Mouse (Mus musculus) testis, adult 2 months (tissue): ENCODE data around the gene Trpm7. TPM values are rescaled to one million over a fixed set of nuclear protein-coding genes. Genes with fewer than 3 reads are reported as not detected.

Experiments
- H3K27ac ChIP-seq: fragments of 200-500 bp; 2 replicates; pipeline ENCODE4 v1.5.1; 2012; ENCODE audit warnings: low read depth, low read length; ENCODE audit not compliant: control insufficient read depth, insufficient read depth
- H3K27me3 ChIP-seq: fragments of 200-500 bp; 2 replicates; pipeline ENCODE4 v1.6.1; 2012; ENCODE audit warnings: mild to moderate bottlenecking, low read length, moderate library complexity; ENCODE audit not compliant: control insufficient read depth, insufficient read depth
- H3K36me3 ChIP-seq: fragments of 200-500 bp; 2 replicates; pipeline ENCODE4 v1.6.1; 2012; ENCODE audit warnings: mild to moderate bottlenecking, low read length; ENCODE audit not compliant: control insufficient read depth, insufficient read depth
- H3K4me1 ChIP-seq: fragments of 200-500 bp; 2 replicates; pipeline ENCODE4 v1.6.1; 2012; ENCODE audit warnings: low read length; ENCODE audit not compliant: control insufficient read depth, insufficient read depth
- H3K4me3 ChIP-seq: fragments of 200-500 bp; 2 replicates; pipeline ENCODE4 v1.5.1; 2012; ENCODE audit warnings: low read depth, mild to moderate bottlenecking, low read length, moderate library complexity, mixed read lengths; ENCODE audit not compliant: control insufficient read depth
- CTCF ChIP-seq: fragments of 200-500 bp; IDR thresholded peaks from 2 replicates; pipeline ENCODE4 v1.5.1; 2012; ENCODE audit warnings: low read depth, mild to moderate bottlenecking, inconsistent platforms, low read length, moderate library complexity; ENCODE audit not compliant: control insufficient read depth, insufficient read depth, insufficient replicate concordance
- POLR2A ChIP-seq: fragments of 200-500 bp; IDR thresholded peaks from 2 replicates; pipeline ENCODE4 v1.6.1; 2012; ENCODE audit warnings: low read depth, mild to moderate bottlenecking, inconsistent platforms, low read length, moderate library complexity; ENCODE audit not compliant: control insufficient read depth
- polyA plus RNA-seq: library from polyadenylated mRNA; depleted of rRNA; stranded (reverse); fragments of >200 nt; gene quantifications from 2 replicates; pipeline ENCODE4 v1.2.3, GENCODE M21; 2012; rRNA removed

Gene Trpm7
- polyA plus RNA-seq, 1 experiment, result 6.2 TPM

GRCm38 (mm10) chr2:126743389-126743788 is 132.6 kb downstream of the Trpm7 start:
- no peaks in the 10 kb centered on the region for H3K4me1 ChIP-seq
- TF ChIP-seq CTCF (no peak), POLR2A (no peak)

More at GRCm38 (mm10) chr2:126743389-126743788, 132.6 kb downstream of the Trpm7 start:
- 0 out of 2 replicates have a peak, but pooled peaks cover 2% of the 10 kb centered on the region for H3K36me3 ChIP-seq
- H3K27me3 ChIP-seq, result no peaks in the 10 kb centered on the region
- H3K27ac ChIP-seq, result no peak overlapping the region
- H3K4me3 ChIP-seq, result no peak overlapping the region

Other genes starting within 250 kb of the Trpm7 start
- gene Gabpb1, start 199.9 kb downstream of the Trpm7 start, polyA plus RNA-seq, result 21.7 and 24.5 TPM in 2 replicates
- 103 and 108 TPM in 2 replicates for gene Usp8, start 168.9 kb downstream of the Trpm7 start, polyA plus RNA-seq
- 198 and 223 TPM in 2 replicates for gene Usp50, start 92.8 kb downstream of the Trpm7 start, polyA plus RNA-seq
- 13.8 and 19.8 TPM in 2 replicates for gene Sppl2a, start 57.0 kb upstream of the Trpm7 start, polyA plus RNA-seq
- gene Ap4e1, start 132.5 kb upstream of the Trpm7 start, polyA plus RNA-seq, result 3.1 and 3.5 TPM in 2 replicates
- 4.2 and 6.5 TPM in 2 replicates for gene Blvra, start 194.4 kb upstream of the Trpm7 start, polyA plus RNA-seq